In genomic region chr7:17073904-17074615, GRCm38 (mm10) we compare ENCODE assay signal across 9 mouse cellular contexts. TPM values are rescaled to one million over a fixed set of nuclear protein-coding genes. Genes with fewer than 3 reads are reported as not detected.
DNase-seq lines count a peak whose midpoint lies in the region; ATAC-seq and TF ChIP-seq lines count a peak whose summit lies in the region.
"Had no signal": no experiment of that assay in that cellular context is flagged by ENCODE, and none has a peak within 500 bp of the region (broad histone marks: within the 10 kb centered on the region; RNA-seq: fewer than 3 reads in every experiment).

Psg16 (plus strand) TSS chr7:17074040.

- no peak within 1 kb of the TSS for H3K27ac ChIP-seq in kidney, adult 2 months (ENCODE audit: insufficient read depth, low read depth, low read length)
- peak within 1 kb of the TSS; percentile 71 for H3K27ac ChIP-seq in liver, embryonic 13.5 days
- H3K27ac ChIP-seq: embryonic facial prominence, embryonic 15.5 days had no signal

- H3K9me3 ChIP-seq in liver, embryonic 13.5 days (replicated peaks), result no peaks in the 10 kb centered on the region
- H3K9me3 ChIP-seq: embryonic facial prominence, embryonic 15.5 days had no signal

- H3K9ac ChIP-seq in liver, embryonic 13.5 days, result peak within 1 kb of the TSS; percentile 28
- H3K9ac ChIP-seq: embryonic facial prominence, embryonic 15.5 days had no signal

- H3K27me3 ChIP-seq in kidney, adult 2 months (replicated peaks; ENCODE audit: control insufficient read depth, insufficient read depth, low read length), result no peaks in the 10 kb centered on the region
- H3K27me3 ChIP-seq in liver, embryonic 13.5 days, result no peaks in the 10 kb centered on the region
- H3K27me3 ChIP-seq: embryonic facial prominence, embryonic 15.5 days had no signal

- ATAC-seq in liver, embryonic 13.5 days (ENCODE audit: low read depth), result peak; percentile 97

- no peak within 1 kb of the TSS for H3K4me3 ChIP-seq in kidney, adult 2 months (ENCODE audit: insufficient read depth, low read depth, low read length)
- peak within 1 kb of the TSS; percentile 24 for H3K4me3 ChIP-seq in liver, embryonic 13.5 days (replicated peaks)
- H3K4me3 ChIP-seq: embryonic facial prominence, embryonic 15.5 days had no signal

- H3K4me2 ChIP-seq in liver, embryonic 13.5 days, result peak within 1 kb of the TSS; percentile 55
- H3K4me2 ChIP-seq: embryonic facial prominence, embryonic 15.5 days had no signal

- TF ChIP-seq CTCF in kidney, adult 2 months (conservative IDR thresholded peaks at IDR 0.05; ENCODE audit: insufficient read depth, insufficient read length, low read depth, low read length), result peak; percentile 91

- H3K36me3 ChIP-seq in kidney, adult 2 months (ENCODE audit: control insufficient read depth, insufficient read depth, low read length), result no peaks in the 10 kb centered on the region
- no peaks in the 10 kb centered on the region for H3K36me3 ChIP-seq in liver, embryonic 13.5 days
- H3K36me3 ChIP-seq: embryonic facial prominence, embryonic 15.5 days had no signal

- H3K4me1 ChIP-seq in kidney, adult 2 months (ENCODE audit: control insufficient read depth, insufficient read depth, low read length), result no peaks in the 10 kb centered on the region
- peaks cover 13% of the 10 kb centered on the region for H3K4me1 ChIP-seq in liver, embryonic 13.5 days (replicated peaks)
- H3K4me1 ChIP-seq: embryonic facial prominence, embryonic 15.5 days had no signal

- DNase-seq in 3T3-L1 (ENCODE audit: low read depth, low spot score) (peak; percentile 68), MN1 (ENCODE audit: low spot score) (peak; percentile 65)
- DNase-seq in cerebellum, postnatal 10 days, result peak; percentile 90 to 91
- DNase-seq in frontal cortex, postnatal 36 days (ENCODE audit: low spot score in 2 of 2), result peak; percentile 48 to 76
- peak; percentile 69 for DNase-seq in kidney, adult 2 months
- peak; percentile 69 for DNase-seq in liver, embryonic 13.5 days
- peak; percentile 20 to 55 for DNase-seq in natural killer cell, adult 2 months (ENCODE audit: low spot score in 2 of 2)
- DNase-seq in testis, postnatal 10 days (ENCODE audit: low spot score), result peak; percentile 74

- WGBS in kidney, adult 2 months, result 69% methylated on average over 23 of the region's 23 CpGs
- 25% methylated on average over 23 of the region's 23 CpGs for WGBS in liver, embryonic 13.5 days (ENCODE audit: insufficient replicate concordance)

- no peak for TF ChIP-seq POLR2A in kidney, adult 2 months (IDR thresholded peaks at IDR 0.05; ENCODE audit: low read depth, low read length)

RNA-seq across cellular contexts. Expression of gene Psg16, which starts in this region (rescaled TPM):
- 0.05 TPM in 1 of 2 replicates, not detected in the other for polyA plus RNA-seq in kidney, adult 2 months (2012; rRNA removed)
- 0.08 and 0.09 TPM in 2 replicates for polyA plus RNA-seq in liver, embryonic 13.5 days (2015; fragmentation: Nextera tagmentation; extraction: Ambion mirVana)

Comparison
In these comparisons a context has a peak if more than half of its experiments do, and no peak if none do; other contexts are left out.
1. Peak in DNase-seq in kidney, adult 2 months; RNA of the gene not detected or under 1 TPM.
2. Peak in DNase-seq, ATAC-seq, H3K4me3 ChIP-seq, H3K27ac ChIP-seq, H3K9ac ChIP-seq and H3K4me2 ChIP-seq in liver, embryonic 13.5 days; RNA of the gene not detected or under 1 TPM.
3. DNase-seq: peak in every context shown above with its lines; median percentile 90 in cerebellum, postnatal 10 days; 74 in testis, postnatal 10 days; 69 in kidney, adult 2 months; 69 in liver, embryonic 13.5 days; 68 in 3T3-L1; 65 in MN1; 62 in frontal cortex, postnatal 36 days; 38 in natural killer cell, adult 2 months.